Mouse (Mus musculus) forebrain, embryonic 16.5 days (tissue): ENCODE results near the gene Plcl2. TPM values are rescaled to one million over a fixed set of nuclear protein-coding genes. Genes with fewer than 3 reads are reported as not detected.

ENCODE experiments used
- ATAC-seq: fragments of 200-750 bp; cut with Nextera tagmentation; 2 replicates; pipeline ENCODE4 v1.8.0; 2017; ENCODE audit warnings: mild to moderate bottlenecking, moderate library complexity
- H3K27ac ChIP-seq: fragments of 300-500 bp; sonication (generic); 2 replicates; pipeline ENCODE4 v1.5.1; 2014; ENCODE audit warnings: low read length, control low read depth
- H3K27me3 ChIP-seq: fragments of 300-500 bp; sonication (generic); replicated peaks from 2 replicates; pipeline ENCODE4 v1.6.1; 2014; ENCODE audit warnings: low read length; ENCODE audit not compliant: control insufficient read depth, insufficient read depth
- H3K36me3 ChIP-seq: fragments of 300-500 bp; sonication (generic); 2 replicates; pipeline ENCODE4 v1.6.1; 2014; ENCODE audit not compliant: control insufficient read depth, insufficient read depth
- H3K4me1 ChIP-seq: fragments of 300-500 bp; sonication (generic); replicated peaks from 2 replicates; pipeline ENCODE4 v1.6.1; 2014; ENCODE audit warnings: low read length; ENCODE audit not compliant: control insufficient read depth, insufficient read depth
- H3K4me2 ChIP-seq: fragments of 300-500 bp; sonication (generic); 2 replicates; pipeline ENCODE4 v1.6.1; 2014; ENCODE audit warnings: mild to moderate bottlenecking, low read length, control low read depth
- H3K4me3 ChIP-seq: fragments of 300-500 bp; sonication (generic); replicated peaks from 2 replicates; pipeline ENCODE4 v1.5.1; 2014; ENCODE audit warnings: mild to moderate bottlenecking, low read length, control low read depth
- H3K9ac ChIP-seq: fragments of 300-500 bp; sonication (generic); replicated peaks from 2 replicates; pipeline ENCODE4 v1.6.1; 2014; ENCODE audit warnings: low read depth, low read length, control low read depth
- H3K9me3 ChIP-seq: fragments of 300-500 bp; sonication (generic); 2 replicates; pipeline ENCODE4 v1.6.1; 2016; ENCODE audit warnings: low read length; ENCODE audit not compliant: control insufficient read depth
- WGBS: fragments of 180-500 bp; shearing (Covaris S2); extraction: QIAGEN DNeasy Blood & Tissue Kit; methylation state at CpG from one replicate; pipeline ENCODE4 v1.1.7; 2014; 5-methylcytosine and 5-hydroxymethylcytosine counted together
- polyA plus RNA-seq: library from polyadenylated mRNA; unstranded; fragments of >200 nt; fragmentation: Nextera tagmentation; extraction: Ambion mirVana; gene quantifications from 2 replicates; pipeline ENCODE4 v1.2.1, GENCODE M21; 2015

The Plcl2 gene
- polyA plus RNA-seq, 1 experiment from 2014 or later, result 9.7 TPM

- Histone ChIP-seq H3K9me3 (no peaks in the 10 kb centered on the region), H3K9ac (no peak overlapping the region), H3K27me3 (no peaks in the 10 kb centered on the region), H3K27ac (no peak overlapping the region), H3K4me2 (no peak overlapping the region), H3K4me1 (peaks cover 5% of the 10 kb centered on the region; the same call in 1 of the 2 replicates), H3K4me3 (no peak overlapping the region), H3K36me3 (no peaks in the 10 kb centered on the region)
- WGBS, result 15% methylated on average over 7 of the region's 7 CpGs
- no peak for ATAC-seq
These were observed 11.0 kb upstream of the Plcl2 start for GRCm38 (mm10) chr17:50498062-50498697.

- Histone ChIP-seq H3K4me3 (no peak overlapping the region), H3K9me3 (no peaks in the 10 kb centered on the region), H3K36me3 (no peaks in the 10 kb centered on the region), H3K4me2 (no peak overlapping the region), H3K27me3 (no peaks in the 10 kb centered on the region), H3K9ac (no peak overlapping the region), H3K4me1 (peaks cover 5% of the 10 kb centered on the region; the same call in 1 of the 2 replicates), H3K27ac (no peak overlapping the region)
- 54% methylated on average over 16 of the region's 16 CpGs for WGBS
- ATAC-seq, result no peak
These were observed 10.0 kb upstream of the Plcl2 start for GRCm38 (mm10) chr17:50499091-50499790.

- ATAC-seq, result no peak
- H3K36me3 ChIP-seq, result no peaks in the 10 kb centered on the region
- no peaks in the 10 kb centered on the region for H3K9me3 ChIP-seq
- H3K9ac ChIP-seq, result no peak overlapping the region
- no peaks in the 10 kb centered on the region for H3K27me3 ChIP-seq
- H3K4me3 ChIP-seq, result no peak overlapping the region
- no peak overlapping the region for H3K4me2 ChIP-seq
- H3K27ac ChIP-seq, result no peak overlapping the region
- peaks cover 5% of the 10 kb centered on the region; the same call in 1 of the 2 replicates for H3K4me1 ChIP-seq
- whole genome bisulfite sequencing, result 80% methylated on average over 6 of the region's 6 CpGs
These were observed 8.4 kb upstream of the Plcl2 start for GRCm38 (mm10) chr17:50500806-50501205.

- ATAC-seq, result no peak
- H3K4me1 ChIP-seq, result peaks cover 10% of the 10 kb centered on the region
- H3K9me3 ChIP-seq, result no peaks in the 10 kb centered on the region
- no peak overlapping the region for H3K4me2 ChIP-seq
- H3K36me3 ChIP-seq, result no peaks in the 10 kb centered on the region
- no peak overlapping the region for H3K4me3 ChIP-seq
- no peaks in the 10 kb centered on the region for H3K27me3 ChIP-seq
- WGBS, result 76% methylated on average over 7 of the region's 7 CpGs
- H3K27ac ChIP-seq, result no peak overlapping the region
- no peak overlapping the region for H3K9ac ChIP-seq
These were observed 6.1 kb upstream of the Plcl2 start for GRCm38 (mm10) chr17:50503075-50503474.

- Histone ChIP-seq H3K4me1 (peaks cover 11% of the 10 kb centered on the region), H3K27ac (no peak overlapping the region), H3K4me2 (no peak overlapping the region), H3K27me3 (no peaks in the 10 kb centered on the region), H3K9ac (no peak overlapping the region), H3K36me3 (no peaks in the 10 kb centered on the region), H3K9me3 (no peaks in the 10 kb centered on the region), H3K4me3 (no peak overlapping the region)
- ATAC-seq, result no peak
- WGBS, result 85% methylated on average over 6 of the region's 6 CpGs
These were observed 4.9 kb upstream of the Plcl2 start for GRCm38 (mm10) chr17:50504070-50504846.

GRCm38 (mm10) chr17:50505910-50506634 is 3.1 kb upstream of the Plcl2 start:
- Histone ChIP-seq H3K27ac (no peak overlapping the region), H3K36me3 (no peaks in the 10 kb centered on the region), H3K9me3 (no peaks in the 10 kb centered on the region), H3K27me3 (no peaks in the 10 kb centered on the region), H3K9ac (no peak overlapping the region), H3K4me1 (peaks cover 17% of the 10 kb centered on the region), H3K4me3 (no peak overlapping the region), H3K4me2 (no peak overlapping the region)
- WGBS, result 69% methylated on average over 10 of the region's 10 CpGs
- ATAC-seq, result no peak

- H3K27me3 ChIP-seq, result no peaks in the 10 kb centered on the region
- 51% methylated on average over 13 of the region's 13 CpGs for WGBS
- no peaks in the 10 kb centered on the region for H3K9me3 ChIP-seq
- no peak overlapping the region for H3K4me2 ChIP-seq
- no peak overlapping the region for H3K4me3 ChIP-seq
- H3K27ac ChIP-seq, result no peak overlapping the region
- no peaks in the 10 kb centered on the region for H3K36me3 ChIP-seq
- H3K9ac ChIP-seq, result no peak overlapping the region
- no peak for ATAC-seq
- H3K4me1 ChIP-seq, result peaks cover 21% of the 10 kb centered on the region
These were observed 2.3 kb upstream of the Plcl2 start for GRCm38 (mm10) chr17:50506861-50507321.

- Histone ChIP-seq H3K4me2 (peak overlapping the region; percentile 80), H3K36me3 (no peaks in the 10 kb centered on the region), H3K4me1 (peaks cover 24% of the 10 kb centered on the region), H3K4me3 (peak overlapping the region; percentile 86), H3K27ac (peak overlapping the region; percentile 95), H3K27me3 (no peaks in the 10 kb centered on the region), H3K9me3 (no peaks in the 10 kb centered on the region), H3K9ac (peak overlapping the region; percentile 97)
- 13% methylated on average over 18 of the region's 18 CpGs for WGBS
- peak; percentile 12 for ATAC-seq
These were observed 988 bp upstream of the Plcl2 start for GRCm38 (mm10) chr17:50508055-50508774.
